Mouse (Mus musculus): Measurements from ENCODE around the gene Cnih2.

The Cnih2 gene

GRCm38 (mm10) chr19:5048138-5049056, 49.9 kb downstream of the Cnih2 start:
- no peak for DNase-seq (ENCODE audit: low read depth, low spot score)

DNA sequence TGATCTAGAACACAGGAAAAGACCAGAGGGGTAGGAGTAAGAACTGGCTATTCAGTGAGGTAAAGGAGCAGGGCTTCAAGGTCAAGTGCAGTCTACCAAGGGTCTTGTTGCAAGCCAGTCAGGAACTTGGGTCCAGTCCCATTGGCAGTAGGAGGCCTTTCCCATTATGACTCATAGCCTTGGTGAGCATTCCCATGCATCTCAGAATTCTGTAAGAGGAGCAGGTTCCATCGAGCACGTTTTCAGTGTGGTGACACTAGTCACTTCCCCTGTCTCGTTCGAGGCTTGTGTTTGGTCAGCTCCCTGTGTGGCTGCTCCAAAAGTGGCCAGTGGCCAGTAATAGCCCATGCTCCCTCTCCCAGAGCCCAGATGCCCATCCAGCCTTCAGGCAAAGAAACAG, 52.8 kb downstream of the Cnih2 start:
- no peak for DNase-seq (ENCODE audit: low read depth, low spot score)
